Mouse (Mus musculus): ENCODE data around the gene Gm13420. TPM values are rescaled to one million over a fixed set of nuclear protein-coding genes. Genes with fewer than 3 reads are reported as not detected.

The Gm13420 gene
- polyA plus RNA-seq, 1 experiment from 2014 or later = 0.31 TPM

- Histone ChIP-seq H3K27ac (ENCODE audit: low read depth, low read length) (no peak overlapping the region), H3K9ac (replicated peaks; ENCODE audit: low read depth, low read length) (no peak overlapping the region), H3K4me3 (ENCODE audit: low read depth, low read length) (no peak overlapping the region), H3K27me3 (ENCODE audit: control insufficient read depth, insufficient read depth, low read length) (no peaks in the 10 kb centered on the region), H3K9me3 (ENCODE audit: control insufficient read depth, low read length) (no peaks in the 10 kb centered on the region), H3K4me2 (ENCODE audit: low read depth, low read length) (no peak overlapping the region), H3K4me1 (ENCODE audit: control insufficient read depth, insufficient read depth, low read length) (no peaks in the 10 kb centered on the region), H3K36me3 (ENCODE audit: control insufficient read depth, insufficient read depth, low read length) (peaks cover 31% of the 10 kb centered on the region)
- WGBS = 94% methylated on average over 6 of the region's 6 CpGs
- no peak for ATAC-seq (ENCODE audit: low read depth)
These were observed 52.8 kb downstream of the Gm13420 start for GRCm38 (mm10) chr2:29698421-29699290.

- H3K27ac ChIP-seq (ENCODE audit: low read depth, low read length) = no peak overlapping the region
- H3K9ac ChIP-seq (replicated peaks; ENCODE audit: low read depth, low read length) = no peak overlapping the region
- H3K4me1 ChIP-seq (ENCODE audit: control insufficient read depth, insufficient read depth, low read length) = no peaks in the 10 kb centered on the region
- H3K4me3 ChIP-seq (ENCODE audit: low read depth, low read length) = no peak overlapping the region
- no peaks in the 10 kb centered on the region for H3K27me3 ChIP-seq (ENCODE audit: control insufficient read depth, insufficient read depth, low read length)
- H3K36me3 ChIP-seq (ENCODE audit: control insufficient read depth, insufficient read depth, low read length) = peaks cover 13% of the 10 kb centered on the region
- 84% methylated on average over 7 of the region's 7 CpGs for WGBS
- no peak for ATAC-seq (ENCODE audit: low read depth)
- H3K4me2 ChIP-seq (ENCODE audit: low read depth, low read length) = no peak overlapping the region
- no peaks in the 10 kb centered on the region for H3K9me3 ChIP-seq (ENCODE audit: control insufficient read depth, low read length)
These were observed 55.2 kb downstream of the Gm13420 start for GRCm38 (mm10) chr2:29696207-29696800.

Other genes with a start within 250 kb of the Gm13420 start
- 18.9 and 21.9 TPM in 2 replicates for gene Rapgef1, start 132.0 kb downstream of the Gm13420 start, polyA plus RNA-seq (2014; fragmentation: Nextera tagmentation; extraction: Ambion mirVana)
- gene Gm13547, start 7.6 kb upstream of the Gm13420 start, polyA plus RNA-seq (2014; fragmentation: Nextera tagmentation; extraction: Ambion mirVana) = not detected in 2 replicates
- gene Coq4, start 35.8 kb upstream of the Gm13420 start, polyA plus RNA-seq (2014; fragmentation: Nextera tagmentation; extraction: Ambion mirVana) = 39.5 and 53.4 TPM in 2 replicates
- gene Trub2, start 36.8 kb upstream of the Gm13420 start, polyA plus RNA-seq (2014; fragmentation: Nextera tagmentation; extraction: Ambion mirVana) = 27.1 and 29.3 TPM in 2 replicates
- gene Slc27a4, start 50.9 kb upstream of the Gm13420 start, polyA plus RNA-seq (2014; fragmentation: Nextera tagmentation; extraction: Ambion mirVana) = 35.8 and 37.6 TPM in 2 replicates
- gene Urm1, start 68.4 kb upstream of the Gm13420 start, polyA plus RNA-seq (2014; fragmentation: Nextera tagmentation; extraction: Ambion mirVana) = 21.8 and 24.6 TPM in 2 replicates
- 21.4 and 22.9 TPM in 2 replicates for gene Cercam, start 117.5 kb upstream of the Gm13420 start, polyA plus RNA-seq (2014; fragmentation: Nextera tagmentation; extraction: Ambion mirVana)
- 68.2 and 68.6 TPM in 2 replicates for gene Odf2, start 137.5 kb upstream of the Gm13420 start, polyA plus RNA-seq (2014; fragmentation: Nextera tagmentation; extraction: Ambion mirVana)
- gene Gle1, start 183.7 kb upstream of the Gm13420 start, polyA plus RNA-seq (2014; fragmentation: Nextera tagmentation; extraction: Ambion mirVana) = 66.2 and 67.4 TPM in 2 replicates
- 381 and 422 TPM in 2 replicates for gene Sptan1, start 213.9 kb upstream of the Gm13420 start, polyA plus RNA-seq (2014; fragmentation: Nextera tagmentation; extraction: Ambion mirVana)

Data from neural tube, embryonic 14.5 days (tissue).